Mouse (Mus musculus): Measurements from ENCODE around the gene Cym.
A peak's percentile ranks its signal among the peaks of the same experiment; 100 is the strongest.

DNA sequence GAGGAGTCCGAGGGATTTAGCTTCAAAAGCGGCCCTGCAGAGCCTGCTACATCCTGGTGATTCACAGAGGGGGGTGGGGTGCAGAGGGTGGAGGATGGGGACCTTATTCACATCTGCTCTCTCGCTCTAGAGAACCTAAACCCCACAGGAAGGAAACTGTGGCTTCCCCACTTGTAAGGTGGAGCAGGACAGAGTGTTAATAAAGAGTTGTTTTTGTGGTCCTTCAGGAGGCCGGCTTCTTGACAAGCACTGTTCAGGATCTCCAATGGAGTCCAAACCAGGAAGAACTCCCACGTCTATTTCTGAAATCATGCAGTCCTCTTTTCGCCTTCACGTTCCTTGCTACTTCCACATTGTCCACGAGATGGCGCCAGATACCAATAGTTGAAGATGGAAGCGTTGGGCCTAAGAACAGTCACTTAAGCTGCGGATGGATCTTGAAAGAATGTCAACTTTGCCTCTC lies 11.8 kb upstream of the Cym start:
- TF ChIP-seq NANOG (IDR thresholded peaks at IDR 0.05; ENCODE audit: borderline replicate concordance, low read length): no peak
- TF ChIP-seq CTCF (conservative IDR thresholded peaks at IDR 0.05; ENCODE audit: low read length): peak; percentile 67

Data from E14TG2a.4 (cell line).